Mouse (Mus musculus): ENCODE measurements around the gene Hoxc6. TPM values are rescaled to one million over a fixed set of nuclear protein-coding genes. Genes with fewer than 3 reads are reported as not detected.

Gene Hoxc6
- polyA plus RNA-seq, 1 experiment from 2014 or later = 0.11 TPM

GRCm38 (mm10) chr15:103015406-103016166 is 17.5 kb downstream of the Hoxc6 start:
- Histone ChIP-seq H3K9ac (no peak overlapping the region), H3K36me3 (no peaks in the 10 kb centered on the region), H3K27me3 (peaks cover 98% of the 10 kb centered on the region), H3K4me3 (replicated peaks) (no peak overlapping the region), H3K4me1 (peaks cover 17% of the 10 kb centered on the region), H3K4me2 (replicated peaks) (no peak overlapping the region), H3K27ac (replicated peaks) (no peak overlapping the region), H3K9me3 (replicated peaks) (no peaks in the 10 kb centered on the region)
- WGBS = 6% methylated on average over 19 of the region's 19 CpGs
- ATAC-seq (ENCODE audit: insufficient number of reproducible peaks, low FRiP score, low TSS enrichment, low read depth) = 0 out of 2 replicates have a peak, but pooled peaks have one; percentile 48

- WGBS = 20% methylated on average over 9 of the region's 9 CpGs
- Histone ChIP-seq H3K36me3 (no peaks in the 10 kb centered on the region), H3K27me3 (peaks cover 98% of the 10 kb centered on the region), H3K27ac (replicated peaks) (no peak within 1 kb of the TSS), H3K4me3 (replicated peaks) (no peak within 1 kb of the TSS), H3K4me1 (peaks cover 17% of the 10 kb centered on the region), H3K9ac (no peak within 1 kb of the TSS), H3K4me2 (replicated peaks) (no peak within 1 kb of the TSS), H3K9me3 (replicated peaks) (no peaks in the 10 kb centered on the region)
- ATAC-seq (ENCODE audit: insufficient number of reproducible peaks, low FRiP score, low TSS enrichment, low read depth) = no peak
Observed at GRCm38 (mm10) chr15:103018636-103019035, 20.6 kb downstream of the Hoxc6 start, which contains the start of gene Hoxc4. Gene Hoxc4 (plus strand): TSS chr15:103018934.

DNA sequence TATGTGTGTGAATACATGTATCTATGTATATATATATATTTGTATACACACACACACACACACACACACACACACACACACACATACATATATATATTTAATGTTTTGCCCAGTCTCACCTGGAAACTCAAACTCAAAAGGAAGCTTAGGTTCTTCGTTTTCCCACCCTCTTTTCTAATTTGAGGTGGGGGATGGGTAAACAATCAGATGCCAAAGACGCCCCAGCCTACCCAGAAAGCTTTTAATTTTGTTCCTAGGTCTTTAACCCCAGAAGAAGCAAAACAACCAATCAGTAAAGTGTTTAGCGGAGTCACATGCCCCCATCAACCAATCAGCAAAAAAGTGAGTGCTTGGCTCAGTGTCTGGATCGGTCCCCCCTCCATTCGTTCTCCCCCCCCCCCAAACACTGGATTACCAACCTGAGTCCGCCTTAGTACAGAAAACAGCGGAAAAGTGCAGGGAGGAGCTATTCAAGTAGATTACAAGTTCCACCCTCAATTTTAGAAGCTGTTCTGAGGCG is 22.9 kb downstream of the Hoxc6 start:
- Histone ChIP-seq H3K4me3 (replicated peaks) (no peak overlapping the region), H3K4me1 (no peaks in the 10 kb centered on the region), H3K9ac (no peak overlapping the region), H3K9me3 (replicated peaks) (no peaks in the 10 kb centered on the region), H3K4me2 (replicated peaks) (no peak overlapping the region), H3K27ac (replicated peaks) (no peak overlapping the region), H3K27me3 (peaks cover 97% of the 10 kb centered on the region), H3K36me3 (no peaks in the 10 kb centered on the region)
- no peak for ATAC-seq (ENCODE audit: insufficient number of reproducible peaks, low FRiP score, low TSS enrichment, low read depth)
- WGBS = 1% methylated on average over 8 of the region's 8 CpGs

DNA sequence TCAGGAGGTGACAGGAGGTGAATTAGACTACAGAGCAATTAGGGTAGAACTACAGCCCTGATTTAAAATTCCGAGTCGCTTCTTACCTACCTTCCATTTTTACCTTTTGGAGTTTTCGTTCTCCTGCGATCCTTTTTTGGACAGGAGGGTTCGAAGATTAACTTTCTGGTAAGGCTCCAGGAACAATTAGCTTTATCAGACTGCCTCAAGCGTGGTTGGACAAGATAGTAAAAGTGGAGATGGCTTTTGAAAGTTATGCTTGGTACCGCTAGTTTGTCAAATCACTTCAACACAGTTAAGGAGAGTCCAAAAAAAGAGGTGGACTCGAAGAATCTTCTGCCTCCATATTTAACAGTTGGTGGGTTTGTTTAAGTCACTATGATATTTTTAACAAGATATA is 23.5 kb downstream of the Hoxc6 start:
- 9% methylated on average over 8 of the region's 8 CpGs for WGBS
- Histone ChIP-seq H3K4me1 (no peaks in the 10 kb centered on the region), H3K27ac (replicated peaks) (no peak overlapping the region), H3K9me3 (replicated peaks) (no peaks in the 10 kb centered on the region), H3K4me3 (replicated peaks) (no peak overlapping the region), H3K36me3 (no peaks in the 10 kb centered on the region), H3K4me2 (replicated peaks) (no peak overlapping the region), H3K9ac (no peak overlapping the region), H3K27me3 (peaks cover 97% of the 10 kb centered on the region)
- ATAC-seq (ENCODE audit: insufficient number of reproducible peaks, low FRiP score, low TSS enrichment, low read depth) = no peak

GRCm38 (mm10) chr15:103024131-103024530 is 26.1 kb downstream of the Hoxc6 start:
- no peaks in the 10 kb centered on the region for H3K4me1 ChIP-seq
- ATAC-seq (ENCODE audit: insufficient number of reproducible peaks, low FRiP score, low TSS enrichment, low read depth) = no peak
- H3K9me3 ChIP-seq (replicated peaks) = no peaks in the 10 kb centered on the region
- H3K27ac ChIP-seq (replicated peaks) = no peak overlapping the region
- H3K4me2 ChIP-seq (replicated peaks) = no peak overlapping the region
- no peak overlapping the region for H3K9ac ChIP-seq
- no peaks in the 10 kb centered on the region for H3K36me3 ChIP-seq
- peaks cover 97% of the 10 kb centered on the region for H3K27me3 ChIP-seq
- H3K4me3 ChIP-seq (replicated peaks) = no peak overlapping the region
- WGBS = 5% methylated on average over 2 of the region's 2 CpGs

DNA sequence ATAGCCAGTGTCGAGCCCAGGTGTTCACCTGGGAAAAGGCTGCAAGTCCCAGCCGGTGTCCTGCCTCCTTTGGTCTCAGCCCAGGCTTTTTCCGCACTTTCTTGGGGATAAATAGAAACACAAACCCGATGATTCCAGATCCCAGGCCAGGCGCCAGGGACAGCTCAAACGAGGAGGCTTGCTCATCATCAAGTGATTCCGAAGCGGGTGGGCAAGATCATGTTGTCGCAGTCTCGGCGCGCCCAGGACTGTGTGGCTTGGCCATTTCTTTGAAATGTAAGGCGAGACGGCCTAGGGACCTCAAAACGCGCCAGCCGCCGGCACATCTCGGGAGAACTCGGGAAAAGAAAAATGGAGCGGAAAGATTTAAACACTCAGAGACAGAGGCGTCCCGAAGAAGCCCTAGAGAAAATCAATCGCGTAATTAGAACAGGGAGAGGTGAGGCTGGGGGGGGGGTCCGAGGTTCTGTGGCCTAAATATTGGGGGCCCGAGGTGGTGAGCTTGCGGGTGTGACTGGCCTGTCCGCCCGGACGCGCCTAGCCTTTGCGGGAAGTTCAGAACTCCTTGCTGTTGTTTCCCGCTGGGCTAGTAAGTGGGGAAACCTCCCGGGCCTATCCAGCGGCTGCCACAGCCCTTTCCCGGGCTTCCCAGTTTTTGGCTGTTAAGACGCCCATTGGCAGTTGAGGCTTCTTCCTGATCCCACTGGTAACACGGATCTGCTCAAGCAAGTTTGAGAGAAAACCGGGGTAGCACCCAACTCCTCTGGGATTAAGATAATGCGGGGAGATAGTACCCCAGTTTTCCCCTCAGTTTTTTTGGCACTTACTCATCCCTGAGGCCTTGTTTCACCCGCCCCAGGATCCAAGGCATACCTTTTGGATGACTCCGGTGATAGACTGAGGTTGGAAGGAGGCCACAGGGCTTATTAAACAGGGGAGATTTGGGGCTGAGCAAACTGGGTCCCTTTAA is 29.5 kb downstream of the Hoxc6 start:
- Histone ChIP-seq H3K27me3 (peaks cover 97% of the 10 kb centered on the region), H3K9ac (no peak overlapping the region), H3K9me3 (replicated peaks) (no peaks in the 10 kb centered on the region), H3K36me3 (no peaks in the 10 kb centered on the region), H3K4me2 (replicated peaks) (no peak overlapping the region), H3K27ac (replicated peaks) (no peak overlapping the region), H3K4me1 (no peaks in the 10 kb centered on the region), H3K4me3 (replicated peaks) (no peak overlapping the region)
- WGBS = 3% methylated on average over 43 of the region's 43 CpGs
- ATAC-seq (ENCODE audit: insufficient number of reproducible peaks, low FRiP score, low TSS enrichment, low read depth) = no peak

DNA sequence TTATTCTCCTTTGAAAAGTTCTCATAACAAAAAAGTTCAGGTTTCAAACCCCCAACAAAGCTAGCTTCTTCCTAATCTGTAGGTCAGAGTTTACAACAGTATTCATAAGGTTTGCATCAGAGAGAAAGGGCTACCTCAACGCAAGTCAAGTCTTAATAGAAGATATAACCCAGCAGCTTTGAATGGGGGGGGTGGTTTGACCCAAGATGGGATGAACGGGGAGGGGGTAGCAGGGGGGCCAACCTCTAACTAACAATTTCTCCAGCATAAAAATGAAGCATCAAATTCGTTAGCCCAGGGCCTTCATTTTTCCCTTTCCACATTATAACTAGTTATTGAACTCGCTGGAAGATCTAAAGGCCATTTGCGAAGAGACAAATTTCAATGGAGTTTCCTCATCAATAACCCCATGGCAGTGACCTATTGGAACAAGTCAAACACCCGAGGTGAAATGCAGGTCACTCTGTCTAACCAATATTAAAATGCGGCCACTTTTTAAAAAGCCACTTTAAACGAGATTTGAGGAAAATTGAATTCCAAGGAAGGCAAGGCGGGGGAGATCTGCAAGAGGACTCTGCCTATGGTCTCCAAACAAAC is 31.0 kb downstream of the Hoxc6 start:
- no peak overlapping the region for H3K27ac ChIP-seq (replicated peaks)
- no peaks in the 10 kb centered on the region for H3K9me3 ChIP-seq (replicated peaks)
- no peak overlapping the region for H3K9ac ChIP-seq
- peaks cover 96% of the 10 kb centered on the region for H3K27me3 ChIP-seq
- no peak overlapping the region for H3K4me2 ChIP-seq (replicated peaks)
- no peaks in the 10 kb centered on the region for H3K36me3 ChIP-seq
- no peak for ATAC-seq (ENCODE audit: insufficient number of reproducible peaks, low FRiP score, low TSS enrichment, low read depth)
- H3K4me3 ChIP-seq (replicated peaks) = no peak overlapping the region
- no peaks in the 10 kb centered on the region for H3K4me1 ChIP-seq
- 16% methylated on average over 9 of the region's 9 CpGs for WGBS

DNA sequence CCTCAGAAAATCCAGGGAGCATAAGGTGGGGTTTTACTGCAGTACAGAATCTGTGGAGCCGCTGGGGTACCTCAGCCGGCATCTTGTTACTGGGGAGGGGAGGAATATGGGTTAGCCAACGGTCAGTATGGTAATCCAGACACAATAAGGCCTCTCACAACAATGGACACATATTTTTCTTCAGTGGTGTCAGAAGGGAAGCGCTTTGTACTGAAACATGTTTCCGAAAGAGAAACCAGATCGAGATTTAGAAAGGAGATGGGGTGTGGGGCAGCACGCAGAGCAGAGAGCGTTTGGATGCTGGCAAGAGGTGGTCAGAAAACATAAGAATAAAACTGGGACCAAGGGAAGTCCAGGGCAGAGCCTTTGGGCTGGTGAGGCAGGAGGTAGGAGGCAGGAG is 32.1 kb downstream of the Hoxc6 start:
- Histone ChIP-seq H3K4me3 (replicated peaks) (no peak overlapping the region), H3K27me3 (peaks cover 96% of the 10 kb centered on the region), H3K9me3 (replicated peaks) (no peaks in the 10 kb centered on the region), H3K27ac (replicated peaks) (no peak overlapping the region), H3K4me1 (0 out of 2 replicates have a peak, but pooled peaks cover 7% of the 10 kb centered on the region), H3K36me3 (no peaks in the 10 kb centered on the region), H3K4me2 (replicated peaks) (no peak overlapping the region), H3K9ac (no peak overlapping the region)
- WGBS = 4% methylated on average over 8 of the region's 8 CpGs
- no peak for ATAC-seq (ENCODE audit: insufficient number of reproducible peaks, low FRiP score, low TSS enrichment, low read depth)

DNA sequence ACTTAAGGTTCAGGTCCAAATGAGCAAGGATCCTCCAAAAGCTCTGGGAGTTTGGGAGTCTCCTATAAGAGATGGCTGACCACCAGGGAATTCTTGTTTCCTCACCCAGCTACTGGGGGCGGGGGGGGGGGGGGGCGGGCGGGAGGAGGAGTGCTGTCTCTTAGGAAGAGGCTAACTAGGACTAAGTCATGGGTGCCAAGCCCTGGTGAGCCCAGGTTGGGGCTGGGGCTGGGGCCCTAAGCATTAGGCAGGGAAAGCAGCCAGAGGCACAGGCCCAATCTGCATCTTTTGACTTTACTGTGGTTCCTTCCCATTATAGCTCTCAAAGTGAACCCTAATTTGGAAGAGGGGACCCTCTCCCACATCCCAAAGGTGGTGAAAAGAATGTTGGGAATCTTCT is 34.1 kb downstream of the Hoxc6 start:
- Histone ChIP-seq H3K36me3 (no peaks in the 10 kb centered on the region), H3K4me3 (replicated peaks) (no peak overlapping the region), H3K4me2 (replicated peaks) (no peak overlapping the region), H3K27ac (replicated peaks) (no peak overlapping the region), H3K4me1 (0 out of 2 replicates have a peak, but pooled peaks cover 7% of the 10 kb centered on the region), H3K27me3 (peaks cover 97% of the 10 kb centered on the region), H3K9ac (no peak overlapping the region), H3K9me3 (replicated peaks) (no peaks in the 10 kb centered on the region)
- ATAC-seq (ENCODE audit: insufficient number of reproducible peaks, low FRiP score, low TSS enrichment, low read depth) = no peak
- 0% methylated on average over 1 of the region's 3 CpGs for WGBS

DNA sequence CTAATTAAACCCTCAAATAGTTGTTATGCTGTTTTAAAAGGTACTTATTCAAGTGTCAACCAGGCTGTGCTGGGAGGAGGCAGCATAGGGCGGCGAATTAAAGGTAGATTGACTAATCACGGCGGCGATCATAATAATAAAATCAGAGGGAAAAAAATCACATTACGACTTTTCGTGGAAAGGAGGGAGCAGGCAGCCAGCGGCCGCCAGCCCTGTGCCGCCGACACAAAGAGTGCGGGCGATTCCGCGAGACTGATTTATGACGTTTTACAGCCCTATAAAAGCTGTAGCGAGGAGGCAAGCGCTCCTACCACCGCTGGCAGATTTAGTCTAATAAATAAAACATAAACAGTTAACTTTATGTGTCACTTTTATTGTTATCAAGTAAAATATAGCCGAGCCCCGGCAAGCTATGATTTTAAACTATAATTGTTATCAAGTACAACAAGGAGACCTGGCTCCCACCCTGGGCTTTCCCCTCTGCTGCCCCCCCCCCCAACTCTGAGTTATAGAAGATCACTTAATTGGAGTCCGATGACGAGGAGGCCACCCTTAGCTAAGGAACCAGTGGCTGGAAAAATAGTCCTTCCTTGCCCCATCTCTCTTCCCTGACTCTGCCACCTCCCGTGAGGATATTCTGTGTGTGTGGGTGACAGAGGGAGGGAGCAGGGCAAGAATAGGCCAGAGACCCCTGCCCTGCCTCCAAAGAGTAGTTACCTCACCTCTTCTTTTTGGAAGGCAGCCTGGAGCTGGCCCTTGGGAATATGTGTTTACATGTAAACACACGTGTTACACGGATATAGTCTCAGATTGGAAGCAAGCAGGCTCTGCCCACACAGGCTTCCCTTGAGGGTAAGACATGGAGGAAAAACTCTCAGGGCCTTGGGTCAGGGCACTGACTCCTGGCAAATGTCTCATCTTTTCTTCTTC is 34.9 kb downstream of the Hoxc6 start:
- WGBS = 3% methylated on average over 26 of the region's 26 CpGs

More for the DNA sequence above, 34.9 kb downstream of the Hoxc6 start:
- ATAC-seq (ENCODE audit: insufficient number of reproducible peaks, low FRiP score, low TSS enrichment, low read depth) = no peak
- Histone ChIP-seq H3K9me3 (replicated peaks) (no peaks in the 10 kb centered on the region), H3K4me3 (replicated peaks) (no peak overlapping the region), H3K4me1 (0 out of 2 replicates have a peak, but pooled peaks cover 7% of the 10 kb centered on the region), H3K27me3 (peaks cover 97% of the 10 kb centered on the region), H3K27ac (replicated peaks) (no peak overlapping the region), H3K4me2 (replicated peaks) (no peak overlapping the region), H3K36me3 (no peaks in the 10 kb centered on the region), H3K9ac (no peak overlapping the region)
